Mouse (Mus musculus): Measurements from ENCODE around the gene Ermap. TPM values are rescaled to one million over a fixed set of nuclear protein-coding genes. Genes with fewer than 3 reads are reported as not detected.

Ermap gene
- polyA plus RNA-seq, 1 experiment, result 0.06 TPM

GRCm38 (mm10) chr4:119129096-119129495 lies 60.7 kb downstream of the Ermap start:
- Histone ChIP-seq H3K4me3 (ENCODE audit: low read depth, low read length) (no peak overlapping the region), H3K4me1 (ENCODE audit: control insufficient read depth, insufficient read depth, insufficient read length, low read length) (peaks cover 15% of the 10 kb centered on the region), H3K27me3 (ENCODE audit: control insufficient read depth, insufficient read depth, low read length) (no peaks in the 10 kb centered on the region), H3K36me3 (ENCODE audit: control insufficient read depth, insufficient read depth, low read length) (peaks cover 18% of the 10 kb centered on the region), H3K27ac (ENCODE audit: insufficient read depth, low read depth, low read length) (no peak overlapping the region)
- WGBS, result 81% methylated on average over 1 of the region's 1 CpGs
- no peak for TF ChIP-seq CTCF (IDR thresholded peaks at IDR 0.05; ENCODE audit: extremely low read depth, insufficient read length, insufficient replicate concordance, low read depth, low read length)

DNA sequence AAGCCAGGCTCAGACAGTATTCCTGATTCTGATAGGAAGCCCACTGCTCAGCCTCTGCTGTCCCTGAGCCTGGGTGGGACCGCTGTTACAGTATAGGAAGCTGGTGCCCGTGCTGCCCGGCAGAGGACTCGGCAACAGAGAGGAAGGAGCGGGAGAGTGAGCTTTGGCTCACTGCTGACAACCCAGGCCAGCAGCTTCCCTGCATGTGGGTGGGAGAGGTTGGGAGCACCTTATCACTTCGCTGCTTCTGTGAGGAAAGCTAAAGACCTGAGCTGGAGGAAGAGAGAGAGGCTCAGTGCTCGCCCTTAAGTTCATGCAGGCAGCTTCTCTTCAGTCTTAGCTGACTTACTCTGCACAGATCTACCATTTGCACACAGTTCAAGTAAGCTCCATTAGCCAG lies 61.3 kb downstream of the Ermap start:
- no peak overlapping the region for H3K4me3 ChIP-seq (ENCODE audit: low read depth, low read length)
- H3K36me3 ChIP-seq (ENCODE audit: control insufficient read depth, insufficient read depth, low read length), result peaks cover 13% of the 10 kb centered on the region
- peaks cover 16% of the 10 kb centered on the region for H3K4me1 ChIP-seq (ENCODE audit: control insufficient read depth, insufficient read depth, insufficient read length, low read length)
- no peaks in the 10 kb centered on the region for H3K27me3 ChIP-seq (ENCODE audit: control insufficient read depth, insufficient read depth, low read length)
- H3K27ac ChIP-seq (ENCODE audit: insufficient read depth, low read depth, low read length), result no peak overlapping the region
- 92% methylated on average over 7 of the region's 7 CpGs for WGBS
- no peak for TF ChIP-seq CTCF (IDR thresholded peaks at IDR 0.05; ENCODE audit: extremely low read depth, insufficient read length, insufficient replicate concordance, low read depth, low read length)
- no peak for TF ChIP-seq POLR2A (IDR thresholded peaks at IDR 0.05; ENCODE audit: low read depth, low read length)

- Histone ChIP-seq H3K4me1 (ENCODE audit: control insufficient read depth, insufficient read depth, insufficient read length, low read length) (peaks cover 16% of the 10 kb centered on the region), H3K27ac (ENCODE audit: insufficient read depth, low read depth, low read length) (peak overlapping the region; percentile 8; the same call in 1 of the 2 replicates), H3K4me3 (ENCODE audit: low read depth, low read length) (no peak overlapping the region), H3K36me3 (ENCODE audit: control insufficient read depth, insufficient read depth, low read length) (peaks cover under 1% of the 10 kb centered on the region; the same call in 1 of the 2 replicates), H3K27me3 (ENCODE audit: control insufficient read depth, insufficient read depth, low read length) (no peaks in the 10 kb centered on the region)
- TF ChIP-seq CTCF (IDR thresholded peaks at IDR 0.05; ENCODE audit: extremely low read depth, insufficient read length, insufficient replicate concordance, low read depth, low read length) (no peak), POLR2A (IDR thresholded peaks at IDR 0.05; ENCODE audit: low read depth, low read length) (no peak)
- 80% methylated on average over 6 of the region's 6 CpGs for WGBS
These were observed 62.6 kb downstream of the Ermap start for GRCm38 (mm10) chr4:119127229-119127628.

GRCm38 (mm10) chr4:119125577-119126270 lies 64.1 kb downstream of the Ermap start:
- H3K4me3 ChIP-seq (ENCODE audit: low read depth, low read length), result no peak overlapping the region
- peak overlapping the region; percentile 37 for H3K27ac ChIP-seq (ENCODE audit: insufficient read depth, low read depth, low read length)
- H3K36me3 ChIP-seq (ENCODE audit: control insufficient read depth, insufficient read depth, low read length), result no peaks in the 10 kb centered on the region
- no peaks in the 10 kb centered on the region for H3K27me3 ChIP-seq (ENCODE audit: control insufficient read depth, insufficient read depth, low read length)
- peaks cover 25% of the 10 kb centered on the region for H3K4me1 ChIP-seq (ENCODE audit: control insufficient read depth, insufficient read depth, insufficient read length, low read length)
- WGBS, result 67% methylated on average over 9 of the region's 9 CpGs
- TF ChIP-seq POLR2A (IDR thresholded peaks at IDR 0.05; ENCODE audit: low read depth, low read length) (no peak), CTCF (IDR thresholded peaks at IDR 0.05; ENCODE audit: extremely low read depth, insufficient read length, insufficient replicate concordance, low read depth, low read length) (no peak)

Other genes starting within 250 kb of the Ermap start
- not detected in 2 replicates for gene Lao1, start 228.4 kb downstream of the Ermap start, polyA plus RNA-seq (2012; rRNA removed)
- gene Slc2a1, start 81.3 kb downstream of the Ermap start, polyA plus RNA-seq (2012; rRNA removed), result 20.1 and 24.1 TPM in 2 replicates
- gene Zfp691, start 15.8 kb downstream of the Ermap start, polyA plus RNA-seq (2012; rRNA removed), result 4.2 and 6.2 TPM in 2 replicates
- 10.2 and 17.0 TPM in 2 replicates for gene Svbp, start 5.3 kb upstream of the Ermap start, polyA plus RNA-seq (2012; rRNA removed)
- 0.09 TPM in 1 of 2 replicates, not detected in the other for gene Tmem269, start 28.2 kb upstream of the Ermap start, polyA plus RNA-seq (2012; rRNA removed)
- gene AU022252, start 42.7 kb upstream of the Ermap start, polyA plus RNA-seq (2012; rRNA removed), result 1.9 and 2.0 TPM in 2 replicates
- 4.4 and 6.3 TPM in 2 replicates for gene P3h1, start 42.9 kb upstream of the Ermap start, polyA plus RNA-seq (2012; rRNA removed)
- gene Cldn19, start 65.4 kb upstream of the Ermap start, polyA plus RNA-seq (2012; rRNA removed), result not detected in 2 replicates
- 202 and 242 TPM in 2 replicates for gene Ybx1, start 104.6 kb upstream of the Ermap start, polyA plus RNA-seq (2012; rRNA removed)
- 2.5 and 4.3 TPM in 2 replicates for gene Ppih, start 130.5 kb upstream of the Ermap start, polyA plus RNA-seq (2012; rRNA removed)
- gene Ccdc30, start 225.5 kb upstream of the Ermap start, polyA plus RNA-seq (2012; rRNA removed), result 0.10 and 0.13 TPM in 2 replicates
- 13.9 and 24.7 TPM in 2 replicates for gene Ppcs, start 232.4 kb upstream of the Ermap start, polyA plus RNA-seq (2012; rRNA removed)
- 0.17 and 0.44 TPM in 2 replicates for gene Zmynd12, start 232.8 kb upstream of the Ermap start, polyA plus RNA-seq (2012; rRNA removed)